Mouse (Mus musculus): ENCODE data around the gene Tff3. TPM values are rescaled to one million over a fixed set of nuclear protein-coding genes. Genes with fewer than 3 reads are reported as not detected.

Tff3 gene
- polyA plus RNA-seq, 1 experiment from 2014 or later: not detected

GRCm38 (mm10) chr17:31144040-31145037 is 14.9 kb upstream of the Tff3 start, which contains the start of gene Tff2:
Tff2 (minus strand) TSS chr17:31144282.
- WGBS: 71% methylated on average over 15 of the region's 15 CpGs
- no peaks in the 10 kb centered on the region for H3K9me3 ChIP-seq
- H3K27me3 ChIP-seq (replicated peaks; ENCODE audit: low read depth, poor library complexity, severe bottlenecking): 0 out of 2 replicates have a peak, but pooled peaks cover 3% of the 10 kb centered on the region
- H3K4me3 ChIP-seq: no peak within 1 kb of the TSS
- DNase-seq (ENCODE audit: low spot score): no peak
- 0 out of 2 replicates have a peak, but pooled peaks cover 4% of the 10 kb centered on the region for H3K4me1 ChIP-seq
- H3K36me3 ChIP-seq (replicated peaks): no peaks in the 10 kb centered on the region
- no peak within 1 kb of the TSS for H3K27ac ChIP-seq (replicated peaks)

- no peaks in the 10 kb centered on the region for H3K36me3 ChIP-seq (replicated peaks)
- H3K27me3 ChIP-seq (replicated peaks; ENCODE audit: low read depth, poor library complexity, severe bottlenecking): 0 out of 2 replicates have a peak, but pooled peaks cover 3% of the 10 kb centered on the region
- no peaks in the 10 kb centered on the region for H3K9me3 ChIP-seq
- 93% methylated on average over 7 of the region's 7 CpGs for WGBS
- no peak overlapping the region for H3K27ac ChIP-seq (replicated peaks)
- 0 out of 2 replicates have a peak, but pooled peaks cover 10% of the 10 kb centered on the region for H3K4me1 ChIP-seq
- no peak overlapping the region for H3K4me3 ChIP-seq
- DNase-seq (ENCODE audit: low spot score): no peak
Measured at GRCm38 (mm10) chr17:31142116-31142515, 12.7 kb upstream of the Tff3 start.

- no peaks in the 10 kb centered on the region for H3K27me3 ChIP-seq (replicated peaks; ENCODE audit: low read depth, poor library complexity, severe bottlenecking)
- DNase-seq (ENCODE audit: low spot score): peak; percentile 58
- no peaks in the 10 kb centered on the region for H3K9me3 ChIP-seq
- peaks cover 14% of the 10 kb centered on the region; the same call in 1 of the 2 replicates for H3K4me1 ChIP-seq
- H3K36me3 ChIP-seq (replicated peaks): no peaks in the 10 kb centered on the region
- no peak overlapping the region for H3K4me3 ChIP-seq
- H3K27ac ChIP-seq (replicated peaks): no peak overlapping the region
- WGBS: 18% methylated on average over 5 of the region's 5 CpGs
Measured at GRCm38 (mm10) chr17:31138398-31138797, 9.0 kb upstream of the Tff3 start.

GRCm38 (mm10) chr17:31136821-31137220 is 7.4 kb upstream of the Tff3 start:
- 90% methylated on average over 1 of the region's 1 CpGs for WGBS
- no peaks in the 10 kb centered on the region for H3K36me3 ChIP-seq (replicated peaks)
- no peak for DNase-seq (ENCODE audit: low spot score)
- H3K9me3 ChIP-seq: no peaks in the 10 kb centered on the region
- H3K4me3 ChIP-seq: no peak overlapping the region
- no peaks in the 10 kb centered on the region for H3K27me3 ChIP-seq (replicated peaks; ENCODE audit: low read depth, poor library complexity, severe bottlenecking)
- peaks cover 14% of the 10 kb centered on the region; the same call in 1 of the 2 replicates for H3K4me1 ChIP-seq
- H3K27ac ChIP-seq (replicated peaks): no peak overlapping the region

- 49% methylated on average over 3 of the region's 3 CpGs for WGBS
- H3K27me3 ChIP-seq (replicated peaks; ENCODE audit: low read depth, poor library complexity, severe bottlenecking): no peaks in the 10 kb centered on the region
- H3K9me3 ChIP-seq: no peaks in the 10 kb centered on the region
- no peak overlapping the region for H3K27ac ChIP-seq (replicated peaks)
- DNase-seq (ENCODE audit: low spot score): no peak
- peaks cover 14% of the 10 kb centered on the region; the same call in 1 of the 2 replicates for H3K4me1 ChIP-seq
- H3K36me3 ChIP-seq (replicated peaks): no peaks in the 10 kb centered on the region
- no peak overlapping the region for H3K4me3 ChIP-seq
Measured at GRCm38 (mm10) chr17:31136291-31136690, 6.8 kb upstream of the Tff3 start.

- Histone ChIP-seq H3K27ac (replicated peaks) (no peak overlapping the region), H3K9me3 (no peaks in the 10 kb centered on the region), H3K36me3 (replicated peaks) (no peaks in the 10 kb centered on the region), H3K4me3 (no peak overlapping the region), H3K27me3 (replicated peaks; ENCODE audit: low read depth, poor library complexity, severe bottlenecking) (no peaks in the 10 kb centered on the region), H3K4me1 (peaks cover 14% of the 10 kb centered on the region; the same call in 1 of the 2 replicates)
- DNase-seq (ENCODE audit: low spot score): no peak
- 81% methylated on average over 6 of the region's 6 CpGs for WGBS
Measured at GRCm38 (mm10) chr17:31134913-31135312, 5.5 kb upstream of the Tff3 start.

- no peak for DNase-seq (ENCODE audit: low spot score)
- H3K4me1 ChIP-seq: peaks cover 12% of the 10 kb centered on the region
- 82% methylated on average over 15 of the region's 15 CpGs for WGBS
Measured at GRCm38 (mm10) chr17:31133776-31134175, 4.3 kb upstream of the Tff3 start.

GRCm38 (mm10) chr17:31131269-31131821 is 1.9 kb upstream of the Tff3 start:
- Histone ChIP-seq H3K27me3 (replicated peaks; ENCODE audit: low read depth, poor library complexity, severe bottlenecking) (no peaks in the 10 kb centered on the region), H3K27ac (replicated peaks) (no peak overlapping the region; the same call in 1 of the 2 replicates), H3K4me3 (no peak overlapping the region), H3K9me3 (no peaks in the 10 kb centered on the region), H3K36me3 (replicated peaks) (no peaks in the 10 kb centered on the region), H3K4me1 (peaks cover 12% of the 10 kb centered on the region)
- DNase-seq (ENCODE audit: low spot score): no peak
- WGBS: 88% methylated on average over 10 of the region's 10 CpGs

More at GRCm38 (mm10) chr17:31133776-31134175, 4.3 kb upstream of the Tff3 start:
- no peaks in the 10 kb centered on the region for H3K9me3 ChIP-seq
- no peak overlapping the region for H3K4me3 ChIP-seq
- H3K36me3 ChIP-seq (replicated peaks): no peaks in the 10 kb centered on the region
- H3K27ac ChIP-seq (replicated peaks): no peak overlapping the region
- no peaks in the 10 kb centered on the region for H3K27me3 ChIP-seq (replicated peaks; ENCODE audit: low read depth, poor library complexity, severe bottlenecking)

- Histone ChIP-seq H3K36me3 (replicated peaks) (no peaks in the 10 kb centered on the region), H3K4me1 (peaks cover 21% of the 10 kb centered on the region), H3K4me3 (no peak overlapping the region), H3K27me3 (replicated peaks; ENCODE audit: low read depth, poor library complexity, severe bottlenecking) (no peaks in the 10 kb centered on the region), H3K9me3 (no peaks in the 10 kb centered on the region), H3K27ac (replicated peaks) (no peak overlapping the region)
- WGBS: 83% methylated on average over 9 of the region's 9 CpGs
- DNase-seq (ENCODE audit: low spot score): no peak
Measured at GRCm38 (mm10) chr17:31128708-31129318, 633 bp downstream of the Tff3 start.

- 0 out of 2 replicates have a peak overlapping the region, but pooled peaks have one; percentile 14 for H3K27ac ChIP-seq (replicated peaks)
- H3K9me3 ChIP-seq: no peaks in the 10 kb centered on the region
- no peak overlapping the region for H3K4me3 ChIP-seq
- peaks cover 26% of the 10 kb centered on the region for H3K4me1 ChIP-seq
- no peaks in the 10 kb centered on the region for H3K27me3 ChIP-seq (replicated peaks; ENCODE audit: low read depth, poor library complexity, severe bottlenecking)
- 53% methylated on average over 9 of the region's 9 CpGs for WGBS
- no peaks in the 10 kb centered on the region for H3K36me3 ChIP-seq (replicated peaks)
- no peak for DNase-seq (ENCODE audit: low spot score)
Measured at GRCm38 (mm10) chr17:31125548-31126266, 3.7 kb downstream of the Tff3 start.

- Histone ChIP-seq H3K27me3 (replicated peaks; ENCODE audit: low read depth, poor library complexity, severe bottlenecking) (no peaks in the 10 kb centered on the region), H3K36me3 (replicated peaks) (no peaks in the 10 kb centered on the region), H3K9me3 (no peaks in the 10 kb centered on the region), H3K27ac (replicated peaks) (no peak overlapping the region), H3K4me1 (peaks cover 32% of the 10 kb centered on the region), H3K4me3 (no peak overlapping the region)
- WGBS: 10% methylated on average over 8 of the region's 8 CpGs
- peak; percentile 87 for DNase-seq (ENCODE audit: low spot score)
Measured at GRCm38 (mm10) chr17:31121975-31122374, 7.5 kb downstream of the Tff3 start.

GRCm38 (mm10) chr17:31119429-31119828 is 10.0 kb downstream of the Tff3 start:
- no peak overlapping the region for H3K4me3 ChIP-seq
- DNase-seq (ENCODE audit: low spot score): peak; percentile 85
- 7% methylated on average over 7 of the region's 7 CpGs for WGBS
- no peaks in the 10 kb centered on the region for H3K9me3 ChIP-seq
- no peaks in the 10 kb centered on the region for H3K27me3 ChIP-seq (replicated peaks; ENCODE audit: low read depth, poor library complexity, severe bottlenecking)
- no peak overlapping the region for H3K27ac ChIP-seq (replicated peaks)
- H3K36me3 ChIP-seq (replicated peaks): no peaks in the 10 kb centered on the region; the same call in 1 of the 2 replicates
- H3K4me1 ChIP-seq: peaks cover 27% of the 10 kb centered on the region

All from embryonic facial prominence, embryonic 10.5 days (tissue).